Mouse (Mus musculus): Measurements from ENCODE around the gene Xylb.
A peak's percentile ranks its signal among the peaks of the same experiment; 100 is the strongest.
"Not testable (repeated sequence)": the region's sequence is repeated elsewhere in the genome, so short reads cannot be mapped to it uniquely, and the experiment has no call there.

The Xylb gene

DNA sequence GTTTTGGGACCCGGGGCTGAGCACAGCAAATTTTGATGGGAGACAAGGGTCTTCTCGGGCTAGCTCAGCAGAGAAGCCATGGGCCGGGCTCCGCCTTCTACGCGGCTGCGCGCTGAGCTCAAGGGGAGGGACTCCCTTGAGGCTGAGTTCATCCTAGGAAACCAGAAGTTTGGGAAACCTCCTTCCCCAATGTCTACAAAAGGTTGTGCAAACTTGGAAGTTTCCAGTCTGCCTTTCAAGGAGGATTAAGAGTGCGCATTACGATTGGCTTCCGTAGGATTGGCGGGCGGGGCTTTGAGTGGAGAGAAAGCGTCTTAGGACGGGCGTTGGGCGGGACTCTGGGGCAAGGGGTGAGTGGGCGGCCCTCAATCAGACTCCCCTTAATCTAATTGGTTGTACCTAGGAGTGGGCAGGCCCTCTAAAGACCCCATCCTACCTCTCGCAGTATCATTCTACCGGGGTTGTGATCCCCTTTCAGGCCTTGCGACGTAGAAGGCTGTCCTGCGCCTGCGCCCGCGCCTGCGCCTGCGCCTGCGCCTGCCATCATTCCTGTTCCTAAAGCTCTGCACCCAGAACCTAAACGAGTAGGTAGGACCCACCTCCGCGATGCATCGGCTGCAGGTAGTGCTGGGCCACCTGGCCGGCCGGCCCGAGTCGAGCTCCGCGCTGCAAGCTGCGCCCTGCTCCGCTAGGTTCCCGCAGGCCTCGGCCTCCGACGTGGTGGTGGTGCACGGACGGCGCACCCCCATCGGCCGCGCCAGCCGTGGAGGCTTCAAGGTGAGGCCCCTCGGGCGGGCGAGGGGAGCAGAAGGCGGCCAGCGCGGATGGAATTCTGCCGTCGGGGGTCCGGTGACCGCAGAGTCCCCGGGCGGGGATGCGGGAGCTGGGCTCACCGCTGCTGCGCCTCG is 16.0 kb upstream of the Xylb start, which contains the start of gene Myd88:
Gene Myd88 (minus strand): TSS at position 503 of the 908 bp plus-strand sequence.
- peak; percentile 98 for DNase-seq

DNA sequence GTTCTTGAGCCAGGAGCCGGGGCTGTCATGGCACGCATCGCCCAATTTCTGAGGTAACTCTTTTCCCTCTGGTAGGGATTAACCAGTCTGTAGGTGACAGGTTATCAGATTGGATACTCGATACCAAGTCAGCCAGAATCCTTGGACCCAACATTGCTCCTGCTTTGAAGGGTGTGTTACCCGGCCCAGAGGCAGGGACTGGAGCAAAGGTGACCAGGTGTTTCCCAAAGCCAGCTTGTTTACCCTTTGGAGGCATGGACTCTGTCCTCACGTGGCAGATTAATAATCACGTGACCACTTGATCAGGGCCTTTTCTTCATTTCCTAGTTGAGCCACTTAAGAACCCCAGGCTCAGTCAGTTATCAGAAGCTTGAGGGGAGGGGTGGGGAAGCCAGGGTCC is 14.5 kb upstream of the Xylb start:
- DNase-seq, result no peak

GRCm38 (mm10) chr9:119346376-119346775 is 10.8 kb upstream of the Xylb start:
- DNase-seq, result no peak

- no peak for DNase-seq
Measured at GRCm38 (mm10) chr9:119350531-119350930, 6.7 kb upstream of the Xylb start.

DNA sequence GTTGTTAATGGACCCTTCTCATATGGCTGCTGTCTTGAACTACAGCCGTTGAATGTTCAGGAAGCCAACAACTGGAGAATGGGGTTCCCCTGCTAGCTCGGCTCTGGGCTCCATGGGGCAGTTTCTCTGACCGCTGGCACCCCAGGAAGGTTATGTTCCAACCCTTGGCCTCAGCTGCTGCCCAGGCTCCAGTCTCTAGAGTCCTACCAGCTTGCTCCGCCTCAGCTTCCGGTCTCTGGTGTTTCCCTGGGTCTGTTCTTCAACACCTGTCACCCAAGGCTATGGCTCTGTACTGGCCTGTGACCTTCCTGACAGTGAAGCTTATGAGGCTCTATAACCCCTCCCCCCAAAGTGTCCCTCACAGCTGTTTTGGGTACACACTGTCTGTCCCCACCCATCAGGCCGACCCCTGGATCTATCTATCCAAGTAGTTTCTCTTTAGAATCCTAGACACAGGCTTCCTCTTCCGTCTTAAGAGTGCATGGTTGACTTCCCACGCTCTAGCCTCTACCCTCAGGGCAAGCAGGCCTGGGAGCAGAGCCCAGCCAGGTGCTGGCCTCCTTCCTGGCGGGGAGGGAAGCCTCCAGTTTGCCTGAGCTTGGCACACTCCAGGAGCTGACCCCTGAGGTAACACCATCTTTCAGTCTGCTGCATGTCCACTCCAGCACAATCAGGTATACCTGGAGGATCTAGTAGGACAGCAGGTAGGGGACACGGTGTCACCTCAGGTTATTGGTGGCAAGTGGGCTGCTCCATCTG is 6.1 kb upstream of the Xylb start:
- no peak for DNase-seq

GRCm38 (mm10) chr9:119352060-119352459 is 5.1 kb upstream of the Xylb start:
- peak; percentile 67 for DNase-seq

DNA sequence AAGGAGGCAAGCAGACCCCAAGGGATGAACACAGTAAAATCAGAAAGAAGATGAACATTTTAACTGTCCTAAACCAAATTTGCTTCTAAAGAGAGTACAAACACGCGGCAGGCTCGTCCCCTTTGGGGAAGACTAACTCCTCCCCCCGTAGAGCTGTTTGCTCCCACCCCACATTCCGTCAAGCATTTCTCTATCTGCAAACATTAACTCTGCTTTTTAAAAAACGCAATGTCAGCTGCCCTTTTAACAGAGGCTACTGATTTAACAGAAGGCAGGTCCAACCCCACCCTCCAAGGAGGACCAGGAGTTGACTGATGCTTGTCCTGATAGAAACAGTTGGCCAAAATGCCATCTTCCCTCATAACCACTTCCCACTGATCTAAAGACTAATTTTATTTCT is 3.3 kb upstream of the Xylb start:
- no peak for DNase-seq

DNA sequence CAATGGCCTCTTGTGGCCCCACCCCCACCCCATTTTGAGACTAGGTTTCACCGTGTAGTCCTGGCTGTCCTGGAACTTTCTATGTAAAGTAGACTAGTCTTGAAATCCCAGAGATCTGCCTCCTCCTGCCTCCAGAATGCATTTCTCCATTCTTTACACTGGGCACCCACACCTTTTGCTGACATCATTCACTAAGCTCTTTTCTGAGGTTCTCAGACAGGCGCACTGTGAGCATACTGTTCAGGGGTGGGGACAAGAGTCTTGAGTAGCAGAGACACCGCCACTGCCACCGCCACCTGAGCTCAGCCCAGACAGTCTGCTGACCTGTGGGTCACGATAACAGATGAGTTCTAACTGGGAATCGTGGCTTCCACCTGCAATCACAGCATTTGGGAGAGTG is 1.2 kb upstream of the Xylb start:
- DNase-seq, result no peak

- DNase-seq, result no peak
Measured at GRCm38 (mm10) chr9:119358058-119358429, 863 bp downstream of the Xylb start.

- DNase-seq, result no peak
Measured at GRCm38 (mm10) chr9:119361416-119361815, 4.2 kb downstream of the Xylb start.

DNA sequence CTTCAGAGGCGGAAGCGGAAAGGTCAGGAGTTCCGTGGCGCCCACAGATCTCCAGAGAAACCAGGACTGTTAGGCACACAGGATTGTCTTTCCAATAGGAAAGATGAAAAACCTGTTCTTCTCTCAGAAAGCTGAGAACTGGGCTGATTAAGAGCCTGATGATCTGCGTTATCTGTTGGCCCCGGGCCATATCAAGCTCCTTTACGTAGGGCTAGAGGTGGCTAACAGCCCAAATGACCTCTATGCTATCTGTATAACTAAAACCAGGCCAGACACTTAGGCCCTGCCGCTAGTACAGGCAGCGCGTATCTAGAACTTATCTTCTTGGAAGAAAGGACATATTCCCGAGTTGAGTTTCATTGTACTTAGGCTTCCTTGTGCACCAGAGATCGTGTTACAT is 6.0 kb downstream of the Xylb start:
- DNase-seq, result no peak

GRCm38 (mm10) chr9:119365284-119365683 is 8.1 kb downstream of the Xylb start, which contains the start of gene Slc22a14:
Slc22a14 (minus strand) TSS chr9:119365553.
- peak; percentile 52 for DNase-seq

DNA sequence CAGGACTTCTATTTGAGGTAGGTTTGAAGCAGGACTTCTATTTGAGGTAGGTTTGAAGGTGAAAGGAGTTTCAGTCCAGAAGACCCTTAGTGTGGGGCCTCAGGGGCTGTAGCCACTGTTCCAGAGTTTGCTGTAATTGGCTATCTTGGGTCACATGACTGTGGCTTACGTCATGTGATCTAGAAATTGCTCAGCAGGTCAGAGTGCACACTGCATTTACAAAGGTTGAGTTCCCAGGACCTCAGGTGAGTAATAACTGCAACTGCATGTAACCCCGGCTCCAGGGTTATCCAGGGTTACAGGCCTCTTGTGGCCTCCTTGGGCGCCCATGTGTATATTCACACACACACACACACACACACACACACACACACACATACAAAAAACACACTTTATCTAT is 11.2 kb downstream of the Xylb start:
- no peak for DNase-seq

DNA sequence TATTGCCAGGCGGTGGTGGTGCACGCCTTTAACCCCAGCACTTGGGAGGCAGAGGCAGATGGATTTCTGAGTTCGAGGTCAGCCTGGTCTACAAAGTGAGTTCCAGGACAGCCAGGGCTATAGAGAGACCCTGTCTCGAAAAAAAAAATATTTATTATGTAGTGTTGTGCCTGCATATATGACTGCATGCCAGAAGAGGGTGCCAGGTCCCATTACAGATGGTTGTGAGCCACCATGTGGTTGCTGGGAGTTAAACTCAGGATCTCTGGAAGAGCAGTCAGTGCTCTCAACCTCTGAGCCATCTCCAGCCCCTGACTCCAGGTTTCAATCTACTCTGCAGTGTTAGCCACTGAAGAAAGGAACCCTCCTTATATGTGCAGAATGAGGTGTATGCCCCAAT is 13.6 kb downstream of the Xylb start:
- not testable (repeated sequence) for DNase-seq

GRCm38 (mm10) chr9:119371251-119371650 is 14.1 kb downstream of the Xylb start:
- DNase-seq, result no peak

DNA sequence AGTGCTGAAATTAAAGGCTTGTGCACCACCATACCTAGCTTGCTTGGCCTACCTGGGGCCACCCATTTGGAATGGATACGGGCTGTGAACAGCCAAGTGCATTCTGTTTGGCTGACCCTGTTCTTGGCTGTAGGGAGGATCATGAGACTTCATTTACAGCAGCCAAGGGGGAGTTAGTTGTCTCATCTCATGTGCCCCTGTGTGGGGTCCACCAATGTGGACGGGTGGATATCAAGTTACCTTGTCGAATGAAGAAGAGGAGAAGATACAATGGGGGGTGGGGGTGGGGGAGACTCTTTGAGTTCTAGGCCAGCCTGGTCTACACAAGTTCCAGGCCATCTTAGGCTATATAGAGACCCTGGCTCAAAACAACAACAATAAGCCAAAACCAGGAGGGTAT is 17.8 kb downstream of the Xylb start:
- DNase-seq, result no peak

GRCm38 (mm10) chr9:119375556-119375955 is 18.4 kb downstream of the Xylb start:
- DNase-seq, result no peak

GRCm38 (mm10) chr9:119378231-119378630 is 21.1 kb downstream of the Xylb start:
- no peak for DNase-seq

DNA sequence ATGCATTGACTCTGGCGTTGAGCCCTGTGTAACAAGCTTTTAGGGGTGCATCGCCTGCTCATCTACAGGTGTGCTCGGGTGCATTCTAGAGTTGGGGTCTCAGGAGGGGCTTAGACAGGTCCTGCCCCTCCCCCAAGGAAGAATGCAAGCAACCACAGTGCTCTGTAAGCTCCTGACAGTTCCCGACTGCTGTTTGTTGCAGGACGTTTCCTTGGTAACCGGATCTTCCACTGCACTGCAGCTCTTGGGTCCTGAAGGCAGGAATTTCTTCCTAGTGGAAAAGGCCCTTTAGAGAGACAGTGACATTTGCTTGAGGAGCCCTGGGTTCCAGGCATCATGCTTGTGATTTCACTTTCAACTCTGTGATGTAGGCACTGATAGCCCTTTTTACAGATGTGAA is 25.4 kb downstream of the Xylb start:
- DNase-seq, result peak; percentile 24

- no peak for DNase-seq
Measured at GRCm38 (mm10) chr9:119388956-119389355, 31.8 kb downstream of the Xylb start.

GRCm38 (mm10) chr9:119390214-119390613 is 33.0 kb downstream of the Xylb start:
- no peak for DNase-seq

DNA sequence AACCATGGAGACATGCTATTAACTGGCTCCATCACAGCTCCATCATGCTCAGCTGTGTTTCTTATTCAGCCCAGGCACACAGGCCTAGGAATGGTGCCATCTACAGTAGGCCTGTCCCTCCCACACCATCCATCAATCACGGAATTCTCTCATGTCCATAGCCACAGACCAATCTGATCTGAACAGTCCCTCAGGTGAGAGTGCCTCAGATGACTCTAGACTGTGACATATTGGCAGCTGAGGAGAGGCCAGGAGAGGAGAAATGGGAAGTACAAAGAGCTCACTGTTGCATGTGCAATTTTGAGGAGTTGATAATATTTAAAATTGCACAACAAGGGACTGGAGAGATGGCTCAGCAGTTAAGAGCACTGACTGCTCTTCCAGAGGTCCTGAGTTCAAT is 37.6 kb downstream of the Xylb start:
- no peak for DNase-seq

- no peak for DNase-seq
Measured at GRCm38 (mm10) chr9:119401351-119401750, 44.2 kb downstream of the Xylb start.

DNA sequence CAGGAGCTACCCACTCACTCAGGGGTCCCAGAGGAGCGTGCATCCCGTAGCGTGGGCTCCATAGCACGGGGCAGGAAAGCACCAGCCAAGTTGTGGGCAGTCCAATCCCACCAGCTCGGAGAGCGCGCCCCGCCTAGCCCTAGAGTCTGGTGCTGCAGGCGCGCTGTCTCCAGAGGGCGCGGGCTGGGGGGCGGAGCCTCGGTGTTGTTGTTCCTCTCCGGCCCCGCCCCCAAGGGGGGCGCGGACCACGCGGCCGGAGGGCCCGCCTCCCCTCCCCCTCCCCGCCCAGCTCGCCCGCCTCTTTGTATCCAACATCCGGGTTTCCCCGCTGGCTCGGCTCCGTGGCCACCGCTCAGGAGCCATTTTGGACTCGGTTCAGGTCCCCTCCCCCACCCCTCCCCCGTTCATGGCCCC is 44.6 kb downstream of the Xylb start, which contains the start of gene Acvr2b:
Gene Acvr2b (plus strand): TSS at position 318 of the 414 bp plus-strand sequence.
- DNase-seq, result peak; percentile 96
